Mouse (Mus musculus): ENCODE measurements at regions not wholly inside any gene's neighbourhood (a gene's known extent, or its start where the extent isn't known, plus 50 kb on each side); places are given as distances from the start of the nearest gene placed in this dataset.

- H3K4me3 ChIP-seq (ENCODE audit: control insufficient read depth in 1 of 2, insufficient read depth in 1 of 2, low read depth in 2 of 2, low read length in 2 of 2): no peak overlapping the region
- H3K9me3 ChIP-seq (replicated peaks; ENCODE audit: insufficient read depth, low read length): no peaks in the 10 kb centered on the region
- no peaks in the 10 kb centered on the region for H3K79me2 ChIP-seq (ENCODE audit: control insufficient read depth, insufficient read depth, low read length, poor library complexity)
- peaks cover 0 to 4% of the 10 kb centered on the region in 2 experiments; a peak in 2 of 4 replicates for H3K36me3 ChIP-seq (ENCODE audit: control insufficient read depth in 1 of 2, insufficient read depth in 2 of 2, low read length in 2 of 2)
- peaks cover 0 to 8% of the 10 kb centered on the region in 2 experiments; a peak in 2 of 4 replicates for H3K4me1 ChIP-seq (ENCODE audit: control insufficient read depth in 1 of 2, insufficient read depth in 2 of 2, low read length in 2 of 2)
- no peak for DNase-seq (ENCODE audit: low read depth, low spot score)
- H3K27ac ChIP-seq (ENCODE audit: control insufficient read depth, low read depth, low read length): no peak overlapping the region
- no peak overlapping the region for H3K9ac ChIP-seq (ENCODE audit: control insufficient read depth, low read depth, low read length, poor library complexity, severe bottlenecking)
- TF ChIP-seq POLR2A (IDR thresholded peaks at IDR 0.05; ENCODE audit: control insufficient read depth in 1 of 2, insufficient read depth in 1 of 2, low read depth in 1 of 2, low read length in 2 of 2, poor library complexity in 1 of 2) (no peak), ZNF384 (IDR thresholded peaks at IDR 0.05; ENCODE audit: low read depth, low read length) (no peak), SIN3A (IDR thresholded peaks at IDR 0.05; ENCODE audit: low read length) (no peak), USF1 (IDR thresholded peaks at IDR 0.05; ENCODE audit: low read depth, low read length) (no peak), MEF2A (IDR thresholded peaks at IDR 0.05; ENCODE audit: extremely low read depth, insufficient replicate concordance, low read depth, low read length, poor library complexity, severe bottlenecking) (no peak), POLR2AphosphoS2 (IDR thresholded peaks at IDR 0.05; ENCODE audit: low read length) (no peak), MYB (IDR thresholded peaks at IDR 0.05; ENCODE audit: low read depth, low read length) (no peak)
- no peaks in the 10 kb centered on the region; a peak in 3 of 4 replicates for H3K27me3 ChIP-seq (ENCODE audit: control insufficient read depth in 1 of 2, insufficient read depth in 2 of 2, low read length in 2 of 2)
These were observed 63.7 kb upstream of the Abca1 start for GRCm38 (mm10) chr4:53223379-53223778.

GRCm38 (mm10) chr4:53220809-53221208 lies 61.1 kb upstream of the Abca1 start:
- H3K4me3 ChIP-seq (ENCODE audit: control insufficient read depth in 1 of 2, insufficient read depth in 1 of 2, low read depth in 2 of 2, low read length in 2 of 2): no peak overlapping the region
- no peaks in the 10 kb centered on the region for H3K36me3 ChIP-seq (ENCODE audit: control insufficient read depth in 1 of 2, insufficient read depth in 2 of 2, low read length in 2 of 2)
- no peaks in the 10 kb centered on the region; a peak in 3 of 4 replicates for H3K27me3 ChIP-seq (ENCODE audit: control insufficient read depth in 1 of 2, insufficient read depth in 2 of 2, low read length in 2 of 2)
- no peak overlapping the region for H3K9ac ChIP-seq (ENCODE audit: control insufficient read depth, low read depth, low read length, poor library complexity, severe bottlenecking)
- TF ChIP-seq GATA1 (IDR thresholded peaks at IDR 0.05; ENCODE audit: low read depth, low read length): no peak
- DNase-seq (ENCODE audit: low read depth, low spot score): no peak
- no peaks in the 10 kb centered on the region for H3K79me2 ChIP-seq (ENCODE audit: control insufficient read depth, insufficient read depth, low read length, poor library complexity)
- H3K27ac ChIP-seq (ENCODE audit: control insufficient read depth, low read depth, low read length): no peak overlapping the region
- no peaks in the 10 kb centered on the region for H3K9me3 ChIP-seq (replicated peaks; ENCODE audit: insufficient read depth, low read length)
- no peaks in the 10 kb centered on the region for H3K4me1 ChIP-seq (ENCODE audit: control insufficient read depth in 1 of 2, insufficient read depth in 2 of 2, low read length in 2 of 2)

- H3K4me3 ChIP-seq (ENCODE audit: control insufficient read depth in 1 of 2, insufficient read depth in 1 of 2, low read depth in 2 of 2, low read length in 2 of 2): no peak overlapping the region
- no peak overlapping the region for H3K9ac ChIP-seq (ENCODE audit: control insufficient read depth, low read depth, low read length, poor library complexity, severe bottlenecking)
- no peak for DNase-seq (ENCODE audit: low read depth, low spot score)
- H3K36me3 ChIP-seq (ENCODE audit: control insufficient read depth in 1 of 2, insufficient read depth in 2 of 2, low read length in 2 of 2): no peaks in the 10 kb centered on the region
- TF ChIP-seq CTCF (IDR thresholded peaks at IDR 0.05 in 2 of 3, conservative IDR thresholded peaks at IDR 0.05 in 1 of 3; ENCODE audit: control insufficient read depth in 1 of 3, insufficient read depth in 1 of 3, low read depth in 2 of 3, low read length in 3 of 3, poor library complexity in 1 of 3, severe bottlenecking in 1 of 3): no peak
- no peak for TF ChIP-seq JUND (IDR thresholded peaks at IDR 0.05; ENCODE audit: low read depth, low read length)
- H3K9me3 ChIP-seq (replicated peaks; ENCODE audit: insufficient read depth, low read length): no peaks in the 10 kb centered on the region
- no peaks in the 10 kb centered on the region for H3K79me2 ChIP-seq (ENCODE audit: control insufficient read depth, insufficient read depth, low read length, poor library complexity)
- H3K27me3 ChIP-seq (ENCODE audit: control insufficient read depth in 1 of 2, insufficient read depth in 2 of 2, low read length in 2 of 2): no peaks in the 10 kb centered on the region; a peak in 3 of 4 replicates
- H3K4me1 ChIP-seq (ENCODE audit: control insufficient read depth in 1 of 2, insufficient read depth in 2 of 2, low read length in 2 of 2): no peaks in the 10 kb centered on the region
- no peak overlapping the region for H3K27ac ChIP-seq (ENCODE audit: control insufficient read depth, low read depth, low read length)
These were observed 59.7 kb upstream of the Abca1 start for GRCm38 (mm10) chr4:53219351-53219750.

GRCm38 (mm10) chr4:53218752-53219151 lies 59.1 kb upstream of the Abca1 start:
- Histone ChIP-seq H3K9ac (ENCODE audit: control insufficient read depth, low read depth, low read length, poor library complexity, severe bottlenecking) (no peak overlapping the region), H3K27me3 (ENCODE audit: control insufficient read depth in 1 of 2, insufficient read depth in 2 of 2, low read length in 2 of 2) (no peaks in the 10 kb centered on the region; a peak in 3 of 4 replicates), H3K36me3 (ENCODE audit: control insufficient read depth in 1 of 2, insufficient read depth in 2 of 2, low read length in 2 of 2) (no peaks in the 10 kb centered on the region), H3K4me3 (ENCODE audit: control insufficient read depth in 1 of 2, insufficient read depth in 1 of 2, low read depth in 2 of 2, low read length in 2 of 2) (no peak overlapping the region), H3K4me1 (ENCODE audit: control insufficient read depth in 1 of 2, insufficient read depth in 2 of 2, low read length in 2 of 2) (no peaks in the 10 kb centered on the region), H3K27ac (ENCODE audit: control insufficient read depth, low read depth, low read length) (no peak overlapping the region), H3K9me3 (replicated peaks; ENCODE audit: insufficient read depth, low read length) (no peaks in the 10 kb centered on the region), H3K79me2 (ENCODE audit: control insufficient read depth, insufficient read depth, low read length, poor library complexity) (no peaks in the 10 kb centered on the region)
- DNase-seq (ENCODE audit: low read depth, low spot score): no peak
- no peak for TF ChIP-seq HCFC1 (IDR thresholded peaks at IDR 0.05; ENCODE audit: low read depth, low read length)
- TF ChIP-seq USF1 (IDR thresholded peaks at IDR 0.05; ENCODE audit: low read depth, low read length): no peak
- no peak for TF ChIP-seq USF2 (IDR thresholded peaks at IDR 0.05; ENCODE audit: borderline replicate concordance in 1 of 2, insufficient read depth in 1 of 2, low read depth in 1 of 2, low read length in 2 of 2)
- no peak for TF ChIP-seq NELFE (IDR thresholded peaks at IDR 0.05; ENCODE audit: low read depth, low read length)
- TF ChIP-seq E2F4 (IDR thresholded peaks at IDR 0.05; ENCODE audit: borderline replicate concordance, low read depth, low read length): no peak
- no peak for TF ChIP-seq MYC (IDR thresholded peaks at IDR 0.05; ENCODE audit: low read depth, low read length)
- no peak for TF ChIP-seq TAL1 (IDR thresholded peaks at IDR 0.05; ENCODE audit: low read length)
- no peak for TF ChIP-seq JUND (IDR thresholded peaks at IDR 0.05; ENCODE audit: low read depth, low read length)
- TF ChIP-seq MAFK (IDR thresholded peaks at IDR 0.05; ENCODE audit: borderline replicate concordance, low read depth, low read length): no peak
- TF ChIP-seq MYB (IDR thresholded peaks at IDR 0.05; ENCODE audit: low read depth, low read length): no peak
- TF ChIP-seq ZMIZ1 (IDR thresholded peaks at IDR 0.05; ENCODE audit: low read depth, low read length): no peak
- no peak for TF ChIP-seq ELF1 (IDR thresholded peaks at IDR 0.05; ENCODE audit: low read depth, low read length)
- no peak for TF ChIP-seq TCF12 (IDR thresholded peaks at IDR 0.05; ENCODE audit: low read depth, low read length)
- no peak for TF ChIP-seq POLR2AphosphoS5 (IDR thresholded peaks at IDR 0.05; ENCODE audit: borderline replicate concordance, low read depth, low read length)
